Mouse (Mus musculus) lung, postnatal 0 days (tissue): Measurements from ENCODE around the gene Mapkapk5. TPM values are rescaled to one million over a fixed set of nuclear protein-coding genes. Genes with fewer than 3 reads are reported as not detected.
A peak's percentile ranks its signal among the peaks of the same experiment; 100 is the strongest.

ENCODE experiments used
- ATAC-seq: fragments of 200-750 bp; cut with Nextera tagmentation; 2 replicates; pipeline ENCODE4 v1.8.0; 2017; ENCODE audit warnings: moderate library complexity
- DNase-seq: peaks from one replicate; pipeline ENCODE4 v3.0.0-alpha.2; 2016; ENCODE audit warnings: low spot score
- H3K27ac ChIP-seq: fragments of 300-500 bp; sonication (generic); 2 replicates; pipeline ENCODE4 v1.5.1; 2014; ENCODE audit warnings: antibody characterized with exemption, mild to moderate bottlenecking, low read length, mixed read lengths
- H3K27me3 ChIP-seq: fragments of 300-500 bp; sonication (generic); replicated peaks from 2 replicates; pipeline ENCODE4 v1.6.1; 2014; ENCODE audit warnings: low read length, mixed read lengths; ENCODE audit not compliant: insufficient read depth
- H3K36me3 ChIP-seq: fragments of 300-500 bp; sonication (generic); 2 replicates; pipeline ENCODE4 v1.6.1; 2014; ENCODE audit warnings: low read length, mixed read lengths; ENCODE audit not compliant: insufficient read depth
- H3K4me1 ChIP-seq: fragments of 300-500 bp; sonication (generic); 2 replicates; pipeline ENCODE4 v1.6.1; 2014; ENCODE audit warnings: antibody characterized with exemption, low read depth, low read length, mixed read lengths; ENCODE audit not compliant: insufficient read depth
- H3K4me2 ChIP-seq: fragments of 300-500 bp; sonication (generic); replicated peaks from 2 replicates; pipeline ENCODE4 v1.6.1; 2014; ENCODE audit warnings: low read depth, mild to moderate bottlenecking, low read length, moderate library complexity, mixed read lengths
- H3K4me3 ChIP-seq: fragments of 300-500 bp; sonication (generic); 2 replicates; pipeline ENCODE4 v1.5.1; 2014; ENCODE audit warnings: low read depth, low read length
- H3K9ac ChIP-seq: fragments of 300-500 bp; sonication (generic); replicated peaks from 2 replicates; pipeline ENCODE4 v1.6.1; 2014; ENCODE audit warnings: low read depth, mild to moderate bottlenecking
- H3K9me3 ChIP-seq: fragments of 300-500 bp; sonication (generic); 2 replicates; pipeline ENCODE4 v1.6.1; 2016; ENCODE audit warnings: low read length, mixed read lengths
- CTCF ChIP-seq: IDR thresholded peaks from 2 replicates; pipeline ENCODE4 v1.5.1; 2016; ENCODE audit warnings: antibody characterized with exemption, mild to moderate bottlenecking
- EP300 ChIP-seq: IDR thresholded peaks from 2 replicates; pipeline ENCODE4 v1.6.1; 2016; ENCODE audit warnings: antibody characterized with exemption, mild to moderate bottlenecking, control low read depth
- WGBS: fragments of 180-500 bp; shearing (Covaris S2); extraction: QIAGEN DNeasy Blood & Tissue Kit; methylation state at CpG from one replicate; pipeline ENCODE4 v1.1.7; 2014; 5-methylcytosine and 5-hydroxymethylcytosine counted together
- polyA plus RNA-seq: library from polyadenylated mRNA; unstranded; fragments of >200 nt; fragmentation: Nextera tagmentation; extraction: Ambion mirVana; gene quantifications from 2 replicates; pipeline ENCODE4 v1.2.1, GENCODE M21; 2015

The Mapkapk5 gene
- polyA plus RNA-seq, 1 experiment from 2014 or later: 42.1 TPM

DNA sequence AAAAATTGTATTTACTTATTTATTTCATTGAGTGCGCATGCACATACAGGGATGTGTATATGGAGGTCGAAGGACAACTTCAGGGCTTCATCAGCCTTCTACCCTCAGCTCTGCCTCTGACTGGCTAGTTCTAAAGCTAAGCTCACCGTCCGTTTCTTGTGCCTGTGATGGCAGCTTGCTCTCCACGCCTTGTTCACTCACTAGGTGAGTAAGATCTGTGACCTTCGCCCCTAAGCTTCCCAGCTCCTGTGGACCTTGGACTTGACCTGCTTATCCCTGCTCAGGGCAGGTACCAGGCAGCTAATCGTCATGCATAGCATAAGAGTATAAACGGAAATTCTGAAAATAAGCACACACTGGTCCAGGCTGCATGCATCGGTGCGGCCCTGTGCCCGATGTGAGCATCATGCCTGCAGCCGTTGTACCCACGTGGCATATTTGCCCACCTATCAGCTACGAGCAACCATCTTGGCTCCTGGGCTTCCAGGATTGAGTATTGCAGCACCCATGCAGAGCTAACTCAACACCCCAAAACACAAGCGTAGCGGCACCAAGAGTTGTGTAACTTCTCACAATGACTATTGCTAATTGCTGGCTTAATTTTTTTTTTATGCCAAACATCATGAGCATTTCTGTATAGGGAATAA, 20.5 kb upstream of the Mapkapk5 start:
- TF ChIP-seq CTCF: no peak
- TF ChIP-seq EP300: no peak
- H3K27me3 ChIP-seq: no peaks in the 10 kb centered on the region
- 87% methylated on average over 16 of the region's 16 CpGs for WGBS
- H3K9me3 ChIP-seq: no peaks in the 10 kb centered on the region
- peaks cover 3% of the 10 kb centered on the region; the same call in 1 of the 2 replicates for H3K4me1 ChIP-seq
- no peak overlapping the region for H3K4me3 ChIP-seq
- no peak overlapping the region for H3K9ac ChIP-seq
- no peak overlapping the region for H3K4me2 ChIP-seq
- no peak for ATAC-seq
- peaks cover 9% of the 10 kb centered on the region; the same call in 1 of the 2 replicates for H3K36me3 ChIP-seq
- H3K27ac ChIP-seq: no peak overlapping the region
- DNase-seq: no peak

DNA sequence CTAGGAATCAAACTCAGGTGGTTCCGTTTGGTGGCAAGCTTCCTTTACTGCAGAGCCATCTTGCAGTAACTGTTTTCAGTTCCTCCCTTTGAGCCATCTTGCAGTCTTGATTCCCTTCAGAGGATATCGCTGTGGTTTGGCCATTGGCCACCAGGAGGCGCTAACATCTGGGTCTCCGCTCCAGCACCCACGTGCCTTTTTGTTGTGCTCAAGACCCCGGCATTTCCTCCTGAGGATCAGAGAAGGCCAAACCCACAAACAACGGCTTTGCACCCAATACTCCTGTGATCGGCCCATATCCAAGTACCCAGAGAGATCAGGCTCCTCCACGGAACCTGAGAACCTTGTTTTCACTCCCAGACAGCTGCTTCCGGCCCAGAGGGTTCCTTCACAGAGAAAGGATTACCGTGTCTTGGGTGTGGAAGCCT, 18.8 kb upstream of the Mapkapk5 start:
- 5% methylated on average over 11 of the region's 11 CpGs for WGBS
- no peak overlapping the region; the same call in 1 of the 2 replicates for H3K9ac ChIP-seq
- H3K27ac ChIP-seq: no peak overlapping the region
- peak; percentile 89 for DNase-seq
- peak; percentile 77 for ATAC-seq
- 0 out of 2 replicates have a peak overlapping the region, but pooled peaks have one; percentile 9 for H3K4me3 ChIP-seq
- no peaks in the 10 kb centered on the region for H3K9me3 ChIP-seq
- H3K27me3 ChIP-seq: no peaks in the 10 kb centered on the region
- peak overlapping the region; percentile 42 for H3K4me2 ChIP-seq
- H3K4me1 ChIP-seq: peaks cover 3% of the 10 kb centered on the region; the same call in 1 of the 2 replicates
- TF ChIP-seq CTCF (peak; percentile 95), EP300 (no peak; the same call in 1 of the 2 replicates)
- peaks cover 9% of the 10 kb centered on the region; the same call in 1 of the 2 replicates for H3K36me3 ChIP-seq

DNA sequence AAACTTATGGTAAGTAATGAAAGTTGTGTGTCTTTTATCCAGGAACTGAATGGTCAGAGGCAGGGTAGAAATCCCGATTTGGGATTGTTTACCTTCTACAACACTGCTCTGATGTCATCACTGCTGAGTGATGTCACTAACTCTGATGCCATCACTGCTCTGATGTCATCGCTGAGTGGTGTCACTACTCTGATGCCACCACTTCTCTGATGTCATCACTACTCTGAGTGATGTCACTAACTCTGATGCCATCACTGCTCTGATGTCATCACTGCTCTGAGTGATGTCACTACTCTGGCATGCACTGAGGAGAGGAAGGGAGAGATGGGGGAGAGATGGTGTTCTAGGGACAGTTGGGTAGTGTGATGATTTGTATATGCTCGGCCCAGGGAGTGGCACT, 16.7 kb upstream of the Mapkapk5 start:
- TF ChIP-seq EP300 (no peak), CTCF (no peak)

DNA sequence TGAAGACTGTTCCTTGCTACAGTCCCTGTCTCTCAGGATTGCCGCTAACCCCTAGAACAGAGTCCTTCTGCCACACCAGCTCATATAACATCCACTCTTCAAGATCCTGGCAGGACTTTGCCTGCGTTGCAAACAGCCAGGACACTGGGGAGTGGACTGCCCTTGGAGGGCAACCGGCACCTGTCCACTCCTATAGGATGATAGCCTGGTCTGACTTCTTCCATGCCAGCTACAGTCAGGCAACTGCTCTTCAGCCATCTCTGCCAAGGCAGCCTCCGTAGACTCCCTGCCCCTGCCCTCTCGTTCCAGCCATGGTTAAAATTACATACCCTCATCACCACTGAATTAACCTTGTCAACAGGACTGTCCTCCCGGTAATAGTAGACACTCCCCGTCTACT, 3.5 kb upstream of the Mapkapk5 start:
- WGBS: 81% methylated on average over 7 of the region's 7 CpGs
- ATAC-seq: no peak
- no peak for TF ChIP-seq EP300
- TF ChIP-seq CTCF: no peak

More for the DNA sequence above, 16.7 kb upstream of the Mapkapk5 start:
- ATAC-seq: no peak
- WGBS: 79% methylated on average over 3 of the region's 3 CpGs
- no peaks in the 10 kb centered on the region for H3K9me3 ChIP-seq
- peaks cover 3% of the 10 kb centered on the region; the same call in 1 of the 2 replicates for H3K4me1 ChIP-seq
- DNase-seq: no peak
- H3K4me2 ChIP-seq: no peak overlapping the region
- H3K4me3 ChIP-seq: no peak overlapping the region
- H3K27me3 ChIP-seq: no peaks in the 10 kb centered on the region
- no peaks in the 10 kb centered on the region; the same call in 1 of the 2 replicates for H3K36me3 ChIP-seq
- H3K27ac ChIP-seq: no peak overlapping the region
- H3K9ac ChIP-seq: no peak overlapping the region

DNA sequence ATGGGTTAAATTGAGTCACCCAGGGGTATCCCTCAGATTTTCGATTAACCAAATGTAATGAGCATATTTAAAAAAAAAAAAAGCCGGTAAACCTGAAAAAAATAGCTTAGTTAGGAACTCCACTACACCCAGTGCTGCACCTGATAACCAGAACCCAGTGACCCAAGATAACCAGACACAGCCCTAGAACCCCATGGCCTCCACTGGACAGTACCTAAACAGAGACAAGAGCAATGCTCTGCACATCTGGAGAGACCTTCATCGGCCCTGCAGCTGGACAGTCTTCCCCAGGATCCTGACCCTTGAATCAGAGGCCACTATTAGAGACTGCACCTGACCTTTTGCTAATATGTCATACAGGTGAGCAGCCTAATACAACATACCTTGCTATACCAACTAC, 1.4 kb upstream of the Mapkapk5 start:
- 86% methylated on average over 3 of the region's 3 CpGs for WGBS
- TF ChIP-seq CTCF (no peak), EP300 (no peak)
- peaks cover 8% of the 10 kb centered on the region; the same call in 1 of the 2 replicates for H3K4me1 ChIP-seq
- ATAC-seq (no peak), DNase-seq (no peak)
- no peak overlapping the region for H3K9ac ChIP-seq
- H3K9me3 ChIP-seq: no peaks in the 10 kb centered on the region
- no peak overlapping the region for H3K4me3 ChIP-seq
- H3K27ac ChIP-seq: no peak overlapping the region
- H3K36me3 ChIP-seq: no peaks in the 10 kb centered on the region
- no peaks in the 10 kb centered on the region for H3K27me3 ChIP-seq
- no peak overlapping the region for H3K4me2 ChIP-seq

More for the DNA sequence above, 3.5 kb upstream of the Mapkapk5 start:
- Histone ChIP-seq H3K9ac (no peak overlapping the region), H3K27me3 (no peaks in the 10 kb centered on the region), H3K9me3 (no peaks in the 10 kb centered on the region), H3K4me3 (no peak overlapping the region), H3K4me1 (peaks cover 7% of the 10 kb centered on the region; the same call in 1 of the 2 replicates), H3K27ac (no peak overlapping the region), H3K36me3 (no peaks in the 10 kb centered on the region), H3K4me2 (no peak overlapping the region)
- DNase-seq: no peak

DNA sequence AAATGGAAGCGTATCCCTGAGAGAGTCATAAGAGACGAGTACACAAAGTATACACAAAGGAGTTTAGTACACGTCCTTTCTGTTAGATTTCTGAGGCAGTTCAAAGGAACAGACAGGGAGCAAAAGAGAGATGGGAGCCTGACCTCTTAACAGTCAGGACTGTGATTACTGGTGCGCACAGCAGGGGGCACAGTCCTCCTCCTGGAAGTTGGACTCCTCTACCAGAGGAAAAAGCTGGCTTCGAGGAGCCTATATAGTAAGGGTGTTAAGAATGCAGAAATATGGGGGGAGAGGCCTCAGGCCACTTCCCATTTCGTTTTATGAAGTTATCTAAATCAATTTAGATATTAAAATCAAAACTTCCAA, 808 bp upstream of the Mapkapk5 start:
- Histone ChIP-seq H3K27ac (no peak overlapping the region), H3K36me3 (no peaks in the 10 kb centered on the region), H3K4me2 (peak overlapping the region; percentile 91), H3K4me1 (peaks cover 8% of the 10 kb centered on the region; the same call in 1 of the 2 replicates), H3K9ac (peak overlapping the region; percentile 92), H3K9me3 (no peaks in the 10 kb centered on the region), H3K4me3 (peak overlapping the region; percentile 95), H3K27me3 (no peaks in the 10 kb centered on the region)
- ATAC-seq: peak; percentile 47
- TF ChIP-seq CTCF (peak; percentile 79), EP300 (no peak)
- 14% methylated on average over 6 of the region's 6 CpGs for WGBS
- peak; percentile 83 for DNase-seq
